Mouse (Mus musculus) liver, embryonic 11.5 days (tissue): ENCODE measurements at regions not wholly inside any gene's neighbourhood (a gene's known extent, or its start where the extent isn't known, plus 50 kb on each side); places are given as distances from the start of the nearest gene placed in this dataset.

Source experiments
- ATAC-seq: fragments of 200-750 bp; cut with Nextera tagmentation; replicated peaks from 2 replicates; pipeline ENCODE4 v1.8.0; 2017; ENCODE audit warnings: moderate number of reproducible peaks, mild to moderate bottlenecking, moderate TSS enrichment, moderate library complexity; ENCODE audit not compliant: low FRiP score
- DNase-seq: peaks from one replicate; pipeline ENCODE4 v3.0.0-alpha.2; 2017; ENCODE audit warnings: low spot score
- H3K27ac ChIP-seq: fragments of 300-500 bp; sonication (generic); 2 replicates; pipeline ENCODE4 v1.5.1; 2014; ENCODE audit warnings: mild to moderate bottlenecking, low read depth, low read length, control low read depth
- H3K27me3 ChIP-seq: fragments of 300-500 bp; sonication (generic); replicated peaks from 2 replicates; pipeline ENCODE4 v1.6.1; 2014; ENCODE audit warnings: low read length, mixed read lengths; ENCODE audit not compliant: control insufficient read depth, insufficient read depth
- H3K36me3 ChIP-seq: fragments of 300-500 bp; sonication (generic); 2 replicates; pipeline ENCODE4 v1.6.1; 2014; ENCODE audit warnings: mild to moderate bottlenecking, low read length, moderate library complexity, mixed read lengths; ENCODE audit not compliant: control insufficient read depth, insufficient read depth
- H3K4me1 ChIP-seq: fragments of 300-500 bp; sonication (generic); replicated peaks from 2 replicates; pipeline ENCODE4 v1.6.1; 2014; ENCODE audit warnings: low read length, mixed read lengths; ENCODE audit not compliant: control insufficient read depth, insufficient read depth
- H3K4me2 ChIP-seq: fragments of 300-500 bp; sonication (generic); 2 replicates; pipeline ENCODE4 v1.6.1; 2014; ENCODE audit warnings: mild to moderate bottlenecking, control low read depth, moderate library complexity
- H3K4me3 ChIP-seq: fragments of 300-500 bp; sonication (generic); 2 replicates; pipeline ENCODE4 v1.5.1; 2014; ENCODE audit warnings: low read depth, low read length, control low read depth
- H3K9ac ChIP-seq: fragments of 300-500 bp; sonication (generic); 2 replicates; pipeline ENCODE4 v1.6.1; 2014; ENCODE audit warnings: low read depth, low read length, control low read depth
- H3K9me3 ChIP-seq: fragments of 300-500 bp; sonication (generic); 2 replicates; pipeline ENCODE4 v1.6.1; 2016; ENCODE audit warnings: low read length, inconsistent platforms, mixed read lengths; ENCODE audit not compliant: control insufficient read depth
- WGBS: fragments of 180-500 bp; shearing (Covaris S2); extraction: QIAGEN DNeasy Blood & Tissue Kit; methylation state at CpG from one replicate; pipeline ENCODE4 v1.1.7; 2014; 5-methylcytosine and 5-hydroxymethylcytosine counted together

DNA sequence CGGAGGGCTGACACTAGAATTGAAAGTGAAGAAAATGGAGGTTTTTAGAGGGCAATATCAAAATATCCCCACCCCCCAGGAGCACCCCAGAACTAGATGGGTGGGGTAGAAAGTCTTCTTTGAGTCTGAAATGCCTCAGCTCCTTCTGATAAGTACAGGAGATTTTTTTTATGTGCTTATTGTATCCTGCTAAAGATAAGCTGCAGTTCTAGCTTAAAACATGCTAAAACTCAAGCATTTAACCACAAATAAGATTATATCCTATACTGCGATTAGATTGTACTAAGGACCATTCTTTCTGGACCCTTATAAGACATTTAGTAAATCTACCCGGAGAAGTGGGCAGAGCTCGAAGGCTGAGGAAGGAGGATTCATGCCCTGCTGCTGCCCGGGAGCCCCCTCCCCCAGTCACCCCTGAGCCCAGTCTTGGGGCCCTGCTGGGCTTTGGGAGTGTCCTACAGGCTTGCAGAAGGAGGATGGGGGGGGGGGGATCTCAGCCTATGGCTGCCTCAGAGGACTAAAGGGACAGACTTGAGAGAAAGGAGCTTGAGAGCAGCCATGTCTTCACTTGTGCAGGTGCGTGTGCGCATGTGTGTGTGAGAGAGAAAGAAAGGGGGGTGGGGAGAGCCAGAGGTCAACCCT lies 61.5 kb upstream of the Galnt10 start:
- Histone ChIP-seq H3K36me3 (no peaks in the 10 kb centered on the region), H3K9ac (no peak overlapping the region), H3K27ac (no peak overlapping the region), H3K9me3 (no peaks in the 10 kb centered on the region), H3K4me3 (no peak overlapping the region), H3K4me2 (peak overlapping the region; percentile 35), H3K27me3 (no peaks in the 10 kb centered on the region), H3K4me1 (peaks cover 12% of the 10 kb centered on the region)
- ATAC-seq (no peak), DNase-seq (no peak)
- WGBS, result 39% methylated on average over 7 of the region's 7 CpGs

DNA sequence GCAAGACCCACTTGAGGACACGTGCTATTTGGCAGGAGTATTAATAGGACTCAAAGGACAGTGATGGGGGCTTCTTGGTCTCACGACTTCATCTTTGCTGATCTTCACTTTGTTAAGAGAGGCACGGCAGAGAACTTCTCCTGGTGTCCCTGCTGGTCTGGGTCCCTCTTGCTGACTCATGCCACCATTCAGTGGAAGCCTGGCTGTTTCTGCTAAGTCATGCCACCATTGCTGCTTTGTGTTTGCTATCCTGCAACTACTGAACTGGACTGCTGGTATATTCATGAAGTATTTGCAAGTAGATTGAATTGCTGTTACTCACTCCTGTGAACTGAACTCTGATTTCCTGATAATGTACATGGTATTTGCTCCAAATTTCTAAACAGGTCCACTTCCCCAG lies 59.6 kb upstream of the Galnt10 start:
- peak; percentile 69; the same call in 1 of the 2 replicates for ATAC-seq
- WGBS, result 58% methylated on average over 3 of the region's 3 CpGs
- Histone ChIP-seq H3K9ac (no peak overlapping the region), H3K4me1 (peaks cover 12% of the 10 kb centered on the region), H3K9me3 (no peaks in the 10 kb centered on the region), H3K4me3 (no peak overlapping the region), H3K27ac (no peak overlapping the region), H3K36me3 (no peaks in the 10 kb centered on the region), H3K27me3 (no peaks in the 10 kb centered on the region), H3K4me2 (no peak overlapping the region)
- no peak for DNase-seq

DNA sequence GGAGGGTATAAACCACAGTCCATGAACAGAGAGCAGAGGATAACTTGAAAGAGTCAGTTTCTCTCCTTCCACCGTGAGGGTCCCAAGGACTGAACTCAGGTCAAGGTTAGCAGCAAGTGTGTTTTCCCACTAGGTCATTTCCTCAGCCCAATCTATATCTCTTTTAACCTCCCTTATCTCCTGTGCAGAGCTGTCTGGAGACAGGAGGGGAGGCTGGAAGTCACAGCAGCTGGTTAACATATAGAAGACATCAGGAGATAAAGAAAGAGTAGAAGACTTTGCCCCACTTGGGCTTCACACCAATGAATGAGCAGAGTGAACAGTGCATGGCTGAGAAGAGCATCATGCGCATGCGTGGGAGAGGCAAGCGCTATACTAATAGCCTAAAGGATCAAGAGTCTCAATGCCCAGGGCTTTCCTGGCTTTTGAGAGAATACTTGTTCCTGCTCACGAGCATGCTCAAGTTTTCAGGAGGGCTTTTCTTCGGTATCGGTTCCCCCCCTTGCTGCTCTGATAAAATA lies 53.0 kb upstream of the Galnt10 start:
- H3K9ac ChIP-seq, result no peak overlapping the region
- H3K27ac ChIP-seq, result no peak overlapping the region
- DNase-seq (no peak), ATAC-seq (no peak)
- H3K27me3 ChIP-seq, result no peaks in the 10 kb centered on the region; the same call in 1 of the 2 replicates
- no peak overlapping the region for H3K4me2 ChIP-seq
- no peaks in the 10 kb centered on the region for H3K36me3 ChIP-seq
- H3K4me3 ChIP-seq, result no peak overlapping the region
- H3K4me1 ChIP-seq, result 0 out of 2 replicates have a peak, but pooled peaks cover 3% of the 10 kb centered on the region
- no peaks in the 10 kb centered on the region for H3K9me3 ChIP-seq
- 80% methylated on average over 7 of the region's 7 CpGs for WGBS
